8 mouse cellular contexts compared by ENCODE assay signal in the genomic region with DNA sequence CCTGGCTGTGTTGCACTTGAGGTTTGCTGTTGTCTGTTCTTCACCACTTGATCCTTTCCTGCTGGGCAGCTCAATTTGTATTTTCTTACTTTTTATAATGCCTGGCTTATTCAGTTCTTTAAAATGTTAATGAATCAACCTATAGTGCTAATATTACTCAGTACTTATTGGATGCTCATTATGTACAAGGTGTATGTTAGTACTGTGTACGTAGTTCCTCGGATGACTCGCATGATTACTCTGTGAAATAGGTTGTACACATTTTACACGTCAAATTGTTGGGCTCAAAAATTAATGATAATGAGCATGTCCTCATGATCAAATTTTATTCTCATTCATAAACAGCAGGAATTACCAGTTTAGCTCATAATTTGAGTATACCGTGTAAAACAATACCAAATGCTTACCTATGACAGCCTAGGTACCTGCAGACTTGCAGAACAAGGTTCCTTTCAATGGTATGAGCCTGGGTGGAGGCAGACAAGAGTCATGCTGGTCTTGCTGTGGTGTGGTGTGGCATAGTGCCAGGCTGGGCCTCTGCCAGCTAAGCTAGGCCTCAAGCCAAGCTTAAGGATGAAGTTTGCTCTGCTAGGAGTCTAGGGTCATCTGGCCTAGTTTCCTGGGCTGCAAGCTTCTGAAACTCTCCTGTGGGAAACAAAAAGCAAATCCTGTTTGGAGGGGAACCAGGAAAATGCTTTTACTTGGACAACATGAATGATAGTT. TPM values are rescaled to one million over a fixed set of nuclear protein-coding genes. Genes with fewer than 3 reads are reported as not detected.
DNase-seq lines count a peak whose midpoint lies in the region; ATAC-seq lines count a peak whose summit lies in the region.

No protein-coding gene starts in this region.

- no peaks in the 10 kb centered on the region for H3K27me3 ChIP-seq in embryonic facial prominence, embryonic 13.5 days
- no peaks in the 10 kb centered on the region for H3K27me3 ChIP-seq in embryonic facial prominence, embryonic 10.5 days (replicated peaks; ENCODE audit: low read depth, poor library complexity, severe bottlenecking)

- H3K27ac ChIP-seq in embryonic facial prominence, embryonic 13.5 days: peak overlapping the region; percentile 22; the same call in 1 of the 2 replicates
- H3K27ac ChIP-seq in embryonic facial prominence, embryonic 10.5 days (replicated peaks): no peak overlapping the region

- H3K4me3 ChIP-seq in embryonic facial prominence, embryonic 13.5 days: no peak overlapping the region
- H3K4me3 ChIP-seq in embryonic facial prominence, embryonic 10.5 days: no peak overlapping the region

- DNase-seq in embryonic facial prominence, embryonic 10.5 days (ENCODE audit: low spot score): no peak
- peak; percentile 70 for DNase-seq in 3134 (ENCODE audit: extremely low read depth, insufficient read length, low spot score)
- peak; percentile 65 for DNase-seq in cerebellum, adult 9-10 months
- peak; percentile 89 for DNase-seq in heart, adult 8-10 months (ENCODE audit: low spot score)
- DNase-seq in layer of hippocampus, adult 9-11 months: peak; percentile 64
- DNase-seq in ovary, adult 18-20 months (ENCODE audit: low spot score): peak; percentile 82
- DNase-seq in T-cell, adult 2 months (ENCODE audit: low spot score): no peak

- H3K4me1 ChIP-seq in embryonic facial prominence, embryonic 13.5 days: peaks cover 3% of the 10 kb centered on the region; the same call in 1 of the 2 replicates
- no peaks in the 10 kb centered on the region for H3K4me1 ChIP-seq in embryonic facial prominence, embryonic 10.5 days

- H3K9me3 ChIP-seq in embryonic facial prominence, embryonic 13.5 days: no peaks in the 10 kb centered on the region
- H3K9me3 ChIP-seq in embryonic facial prominence, embryonic 10.5 days: no peaks in the 10 kb centered on the region

- no peaks in the 10 kb centered on the region for H3K36me3 ChIP-seq in embryonic facial prominence, embryonic 13.5 days
- H3K36me3 ChIP-seq in embryonic facial prominence, embryonic 10.5 days (replicated peaks): no peaks in the 10 kb centered on the region

- 83% methylated on average over 5 of the region's 5 CpGs for WGBS in embryonic facial prominence, embryonic 13.5 days
- 91% methylated on average over 5 of the region's 5 CpGs for WGBS in embryonic facial prominence, embryonic 10.5 days

- H3K4me2 ChIP-seq in embryonic facial prominence, embryonic 13.5 days: no peak overlapping the region

- no peak overlapping the region for H3K9ac ChIP-seq in embryonic facial prominence, embryonic 13.5 days

- ATAC-seq in embryonic facial prominence, embryonic 13.5 days (ENCODE audit: insufficient number of reproducible peaks, insufficient read depth, low FRiP score, low TSS enrichment, low read depth): no peak

RNA-seq across cellular contexts. Expression of gene Ell2, which starts 45.8 kb away (rescaled TPM):
- polyA plus RNA-seq in embryonic facial prominence, embryonic 13.5 days (2015; fragmentation: Nextera tagmentation; extraction: Ambion mirVana): 6.6 and 7.2 TPM in 2 replicates
- 4.4 and 4.6 TPM in 2 replicates for polyA plus RNA-seq in embryonic facial prominence, embryonic 10.5 days (2016; fragmentation: Nextera tagmentation; extraction: Ambion mirVana)
- total RNA-seq in heart, adult 8-10 months (2022): 10 to 100 TPM; 19.7 to 31.6 (median 27.0) TPM

Comparison
In these comparisons a context has a peak if more than half of its experiments do, and no peak if none do; other contexts are left out.
1. DNase-seq: peak in 3134 (single experiment), cerebellum, adult 9-10 months (single experiment), heart, adult 8-10 months (single experiment), layer of hippocampus, adult 9-11 months (single experiment) and ovary, adult 18-20 months (single experiment); none in embryonic facial prominence, embryonic 10.5 days (single experiment) and T-cell, adult 2 months (single experiment).